Mouse (Mus musculus) left cerebral cortex, postnatal 10 days (tissue): ENCODE measurements at regions not wholly inside any gene's neighbourhood (a gene's known extent, or its start where the extent isn't known, plus 50 kb on each side); places are given as distances from the start of the nearest gene placed in this dataset.

Experiments
- DNase-seq, 2 experiments: peaks; one replicate each; pipeline ENCODE4 v3.0.0; 2021 to 2022; ENCODE audit warnings: low spot score in 2 of 2, mixed read lengths in 1 of 2; ENCODE audit errors: extremely low spot score in 1 of 2
- intact Hi-C: fragments of 180-260 bp; cut with DNase I; formaldehyde crosslinking; loops from one replicate; pipeline ENCODE4 v1.15.1; 2025

GRCm38 (mm10) chr11:31542635-31543219, 129.0 kb downstream of the Bod1 start:
- intact Hi-C loops = no loop called here
- no peak for DNase-seq

GRCm38 (mm10) chr11:31541425-31541824, 130.3 kb downstream of the Bod1 start:
- DNase-seq = no peak
- intact Hi-C loops = no loop called here

GRCm38 (mm10) chr11:31540816-31541215, 130.9 kb downstream of the Bod1 start:
- intact Hi-C loops = no loop called here
- no peak for DNase-seq

- intact Hi-C loops = no loop called here
Measured at GRCm38 (mm10) chr11:31531416-31531815, 140.3 kb downstream of the Bod1 start.

GRCm38 (mm10) chr11:31530851-31531250, 140.8 kb downstream of the Bod1 start:
- intact Hi-C loops = no loop called here
- DNase-seq = no peak

More at GRCm38 (mm10) chr11:31531416-31531815, 140.3 kb downstream of the Bod1 start:
- DNase-seq = no peak

- no peak for DNase-seq
- intact Hi-C loops = no loop called here
Measured at GRCm38 (mm10) chr11:31529686-31530085, 142.0 kb downstream of the Bod1 start.

- intact Hi-C loops = no loop called here
- DNase-seq = no peak
Measured at GRCm38 (mm10) chr11:31524708-31525107, 147.0 kb downstream of the Bod1 start.

GRCm38 (mm10) chr11:31524065-31524618, 147.5 kb downstream of the Bod1 start:
- no peak for DNase-seq
- intact Hi-C loops = no loop called here

GRCm38 (mm10) chr11:31522127-31522526, 149.6 kb downstream of the Bod1 start:
- no peak for DNase-seq
- intact Hi-C loops = no loop called here

- no peak for DNase-seq
- intact Hi-C loops = no loop called here
Measured at GRCm38 (mm10) chr11:31520909-31521308, 150.8 kb downstream of the Bod1 start.

GRCm38 (mm10) chr11:31503239-31503916, 133.5 kb upstream of the Stc2 start:
- intact Hi-C loops = no loop called here
- DNase-seq = no peak

- intact Hi-C loops = no loop called here
Measured at GRCm38 (mm10) chr11:31485429-31485828, 115.6 kb upstream of the Stc2 start.

GRCm38 (mm10) chr11:31481057-31481340, 111.1 kb upstream of the Stc2 start:
- DNase-seq = no peak
- intact Hi-C loops = no loop called here

More at GRCm38 (mm10) chr11:31485429-31485828, 115.6 kb upstream of the Stc2 start:
- no peak for DNase-seq

GRCm38 (mm10) chr11:31480225-31481056, 110.6 kb upstream of the Stc2 start:
- no peak for DNase-seq
- intact Hi-C loops = no loop called here

GRCm38 (mm10) chr11:31477763-31478162, 107.9 kb upstream of the Stc2 start:
- no peak for DNase-seq
- intact Hi-C loops = no loop called here

GRCm38 (mm10) chr11:31477104-31477503, 107.2 kb upstream of the Stc2 start:
- no peak for DNase-seq
- intact Hi-C loops = no loop called here

- intact Hi-C loops = no loop called here
- no peak for DNase-seq
Measured at GRCm38 (mm10) chr11:31473017-31473416, 103.1 kb upstream of the Stc2 start.

- intact Hi-C loops = no loop called here
- no peak for DNase-seq
Measured at GRCm38 (mm10) chr11:31470681-31471414, 101.0 kb upstream of the Stc2 start.

- intact Hi-C loops = no loop called here
- DNase-seq = no peak
Measured at GRCm38 (mm10) chr11:31464844-31465243, 95.0 kb upstream of the Stc2 start.
